Mouse (Mus musculus) hindbrain, embryonic 13.5 days (tissue): ENCODE measurements around the gene Ube2s. TPM values are rescaled to one million over a fixed set of nuclear protein-coding genes. Genes with fewer than 3 reads are reported as not detected.
"Not testable (repeated sequence)": the region's sequence is repeated elsewhere in the genome, so short reads cannot be mapped to it uniquely, and the experiment has no call there.

Experiments used
- ATAC-seq: fragments of 200-750 bp; cut with Nextera tagmentation; 2 replicates; pipeline ENCODE4 v1.8.0; 2017; ENCODE audit warnings: moderate TSS enrichment; ENCODE audit not compliant: low FRiP score
- H3K27ac ChIP-seq: fragments of 300-500 bp; sonication (generic); 2 replicates; pipeline ENCODE4 v1.5.1; 2015; ENCODE audit warnings: inconsistent platforms, mild to moderate bottlenecking, moderate library complexity
- H3K27me3 ChIP-seq: fragments of 300-500 bp; sonication (generic); 2 replicates; pipeline ENCODE4 v1.6.1; 2015; ENCODE audit warnings: mild to moderate bottlenecking, inconsistent platforms
- H3K36me3 ChIP-seq: fragments of 300-500 bp; sonication (generic); 2 replicates; pipeline ENCODE4 v1.6.1; 2015; ENCODE audit warnings: mild to moderate bottlenecking, inconsistent platforms
- H3K4me1 ChIP-seq: fragments of 300-500 bp; sonication (generic); replicated peaks from 2 replicates; pipeline ENCODE4 v1.6.1; 2015; ENCODE audit warnings: inconsistent platforms
- H3K4me2 ChIP-seq: fragments of 300-500 bp; sonication (generic); 2 replicates; pipeline ENCODE4 v1.6.1; 2015; ENCODE audit warnings: inconsistent platforms, mild to moderate bottlenecking, moderate library complexity
- H3K4me3 ChIP-seq: fragments of 300-500 bp; sonication (generic); 2 replicates; pipeline ENCODE4 v1.5.1; 2015; ENCODE audit warnings: mild to moderate bottlenecking, inconsistent platforms
- H3K9ac ChIP-seq: fragments of 300-500 bp; sonication (generic); 2 replicates; pipeline ENCODE4 v1.6.1; 2015; ENCODE audit warnings: mild to moderate bottlenecking, inconsistent platforms
- H3K9me3 ChIP-seq: fragments of 300-500 bp; sonication (generic); 2 replicates; pipeline ENCODE4 v1.6.1; 2016; ENCODE audit warnings: inconsistent platforms
- WGBS: fragments of 180-500 bp; shearing (Covaris S2); methylation state at CpG from one replicate; pipeline ENCODE4 v1.1.7; 2015; 5-methylcytosine and 5-hydroxymethylcytosine counted together
- polyA plus RNA-seq: library from polyadenylated mRNA; unstranded; fragments of >200 nt; fragmentation: Nextera tagmentation; extraction: Ambion mirVana; gene quantifications from 2 replicates; pipeline ENCODE4 v1.2.1, GENCODE M21; 2015

Gene Ube2s
- polyA plus RNA-seq, 1 experiment from 2014 or later: 252 TPM

DNA sequence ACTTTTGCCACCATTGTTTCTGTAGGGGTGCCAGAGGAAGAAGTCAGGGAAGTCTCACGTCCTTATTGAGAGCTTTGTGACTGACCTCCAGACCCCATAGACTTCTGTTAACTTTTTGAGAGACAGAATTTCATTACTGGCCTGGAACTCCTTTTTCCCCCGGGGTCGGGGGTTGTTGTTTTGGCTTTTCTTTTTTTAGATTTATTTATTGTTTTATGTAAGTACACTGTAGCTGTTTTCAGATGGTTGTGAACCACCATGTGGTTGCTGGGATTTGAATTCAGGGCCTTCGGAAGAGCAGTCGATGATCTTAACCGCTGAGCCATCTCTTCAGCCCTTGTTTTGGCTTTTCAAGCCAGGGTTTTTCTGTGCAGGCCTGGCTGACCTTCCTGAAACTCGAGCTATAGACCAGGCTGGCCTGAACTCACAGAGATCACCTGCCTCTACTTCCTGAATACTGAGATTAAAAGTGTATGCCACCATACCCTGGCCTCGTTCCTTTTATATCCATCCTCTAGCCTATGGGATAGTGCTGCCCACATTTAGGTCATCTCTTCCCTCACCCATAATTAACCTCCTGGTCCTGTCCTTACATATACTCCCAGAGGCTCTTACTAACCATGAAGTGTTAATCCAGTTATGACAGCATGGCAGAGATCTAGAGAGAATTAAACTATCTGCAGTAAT lies 858 bp upstream of the Ube2s start:
- WGBS: 25% methylated on average over 8 of the region's 8 CpGs
- peaks cover 32% of the 10 kb centered on the region for H3K4me1 ChIP-seq
- peak overlapping the region; percentile 82 for H3K4me2 ChIP-seq
- peaks cover 17% of the 10 kb centered on the region for H3K36me3 ChIP-seq
- H3K27ac ChIP-seq: peak overlapping the region; percentile 98
- peak overlapping the region; percentile 97 for H3K4me3 ChIP-seq
- peak overlapping the region; percentile 69 for H3K9ac ChIP-seq
- no peaks in the 10 kb centered on the region for H3K9me3 ChIP-seq
- ATAC-seq: no peak
- H3K27me3 ChIP-seq: no peaks in the 10 kb centered on the region

- H3K9ac ChIP-seq: peak overlapping the region; percentile 98
- H3K27me3 ChIP-seq: no peaks in the 10 kb centered on the region
- peaks cover 32% of the 10 kb centered on the region for H3K4me1 ChIP-seq
- peak overlapping the region; percentile 82 for H3K4me2 ChIP-seq
- WGBS: 2% methylated on average over 31 of the region's 36 CpGs
- ATAC-seq: no peak; the same call in 1 of the 2 replicates
- no peaks in the 10 kb centered on the region for H3K9me3 ChIP-seq
- H3K27ac ChIP-seq: peak overlapping the region; percentile 98
- H3K36me3 ChIP-seq: peaks cover 27% of the 10 kb centered on the region
- peak overlapping the region; percentile 97 for H3K4me3 ChIP-seq
Measured at GRCm38 (mm10) chr7:4811842-4812302, 518 bp downstream of the Ube2s start.

DNA sequence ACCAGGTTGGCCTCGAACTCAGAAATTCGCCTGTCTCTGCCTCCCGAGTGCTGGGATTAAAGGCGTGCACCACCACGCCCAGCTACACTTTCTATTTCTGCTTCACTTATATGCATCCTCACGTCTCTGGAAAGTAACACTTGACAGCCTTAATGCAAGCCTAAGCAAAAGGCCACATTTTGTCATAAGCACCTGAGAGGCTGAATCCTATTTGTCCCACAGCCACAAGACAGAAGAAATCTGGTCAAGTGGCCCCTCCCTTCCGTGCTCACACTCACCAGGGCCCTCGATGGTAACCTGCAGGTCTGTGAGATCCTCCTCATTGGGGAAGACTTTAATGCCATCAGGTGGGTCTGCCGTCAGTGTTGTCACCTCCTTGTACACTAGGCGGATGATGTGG lies 1.3 kb downstream of the Ube2s start:
- ATAC-seq, H3K27me3 ChIP-seq, H3K27ac ChIP-seq, H3K9me3 ChIP-seq: not testable (repeated sequence)
- H3K4me1 ChIP-seq: peaks cover 32% of the 10 kb centered on the region
- peak overlapping the region; percentile 82 for H3K4me2 ChIP-seq
- 45% methylated on average over 10 of the region's 10 CpGs for WGBS
- H3K4me3 ChIP-seq: peak overlapping the region; percentile 97
- peaks cover 29% of the 10 kb centered on the region for H3K36me3 ChIP-seq
- H3K9ac ChIP-seq: peak overlapping the region; percentile 98

DNA sequence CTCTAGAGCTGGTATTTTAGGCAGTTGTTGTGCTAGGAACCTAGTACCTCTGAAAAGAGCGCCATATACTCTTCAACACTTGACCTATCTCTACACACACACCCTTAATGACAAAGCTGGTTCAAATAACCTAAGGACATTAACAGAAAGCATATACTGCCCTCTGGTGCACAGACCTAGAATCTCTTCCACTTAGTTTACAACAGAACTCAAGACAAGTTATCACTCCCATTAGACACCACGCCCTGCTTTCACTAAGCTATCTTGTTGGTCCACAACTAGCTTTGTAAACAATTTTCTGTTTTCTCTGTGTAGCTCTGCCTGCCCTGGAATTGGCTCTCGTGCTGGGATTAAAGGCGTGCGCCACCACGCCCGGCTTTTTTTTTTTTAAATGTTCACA lies 5.7 kb downstream of the Ube2s start:
- Histone ChIP-seq H3K9ac (no peak overlapping the region), H3K27me3 (no peaks in the 10 kb centered on the region), H3K4me3 (no peak overlapping the region), H3K36me3 (peaks cover 37% of the 10 kb centered on the region), H3K27ac (no peak overlapping the region), H3K4me1 (peaks cover 26% of the 10 kb centered on the region), H3K4me2 (no peak overlapping the region), H3K9me3 (no peaks in the 10 kb centered on the region)
- ATAC-seq: no peak
- WGBS: 93% methylated on average over 7 of the region's 7 CpGs

- Histone ChIP-seq H3K4me2 (no peak overlapping the region), H3K4me1 (no peaks in the 10 kb centered on the region), H3K4me3 (no peak overlapping the region), H3K9me3 (no peaks in the 10 kb centered on the region), H3K36me3 (peaks cover 23% of the 10 kb centered on the region), H3K27ac (no peak overlapping the region), H3K27me3 (no peaks in the 10 kb centered on the region), H3K9ac (no peak overlapping the region)
- ATAC-seq: no peak
Measured at GRCm38 (mm10) chr7:4802247-4802646, 10.1 kb downstream of the Ube2s start.

- Histone ChIP-seq H3K36me3 (peaks cover 42% of the 10 kb centered on the region), H3K4me3 (no peak overlapping the region), H3K4me2 (no peak overlapping the region), H3K4me1 (peaks cover 14% of the 10 kb centered on the region), H3K27me3 (0 out of 2 replicates have a peak, but pooled peaks cover 2% of the 10 kb centered on the region), H3K27ac (no peak overlapping the region), H3K9me3 (no peaks in the 10 kb centered on the region), H3K9ac (no peak overlapping the region)
- no peak for ATAC-seq
- WGBS: 75% methylated on average over 7 of the region's 7 CpGs
Measured at GRCm38 (mm10) chr7:4795767-4796433, 16.5 kb downstream of the Ube2s start.

- H3K36me3 ChIP-seq: peaks cover 42% of the 10 kb centered on the region
- no peak overlapping the region for H3K4me2 ChIP-seq
- ATAC-seq: no peak
- peaks cover 11% of the 10 kb centered on the region for H3K27me3 ChIP-seq
- 0 out of 2 replicates have a peak overlapping the region, but pooled peaks have one; percentile 1 for H3K4me3 ChIP-seq
- H3K4me1 ChIP-seq: peaks cover 14% of the 10 kb centered on the region
- 93% methylated on average over 3 of the region's 3 CpGs for WGBS
- H3K9ac ChIP-seq: no peak overlapping the region
- no peak overlapping the region for H3K27ac ChIP-seq
- no peaks in the 10 kb centered on the region for H3K9me3 ChIP-seq
Measured at GRCm38 (mm10) chr7:4794631-4795168, 17.7 kb downstream of the Ube2s start.

GRCm38 (mm10) chr7:4793674-4794073 lies 18.7 kb downstream of the Ube2s start:
- peak overlapping the region; percentile 91 for H3K9ac ChIP-seq
- peaks cover 42% of the 10 kb centered on the region for H3K36me3 ChIP-seq
- peaks cover 23% of the 10 kb centered on the region for H3K4me1 ChIP-seq
- peak overlapping the region; percentile 89 for H3K4me2 ChIP-seq
- no peak for ATAC-seq
- H3K4me3 ChIP-seq: peak overlapping the region; percentile 85
- 51% methylated on average over 4 of the region's 4 CpGs for WGBS
- H3K27ac ChIP-seq: peak overlapping the region; percentile 92; the same call in 1 of the 2 replicates
- H3K9me3 ChIP-seq: no peaks in the 10 kb centered on the region
- H3K27me3 ChIP-seq: peaks cover 16% of the 10 kb centered on the region

DNA sequence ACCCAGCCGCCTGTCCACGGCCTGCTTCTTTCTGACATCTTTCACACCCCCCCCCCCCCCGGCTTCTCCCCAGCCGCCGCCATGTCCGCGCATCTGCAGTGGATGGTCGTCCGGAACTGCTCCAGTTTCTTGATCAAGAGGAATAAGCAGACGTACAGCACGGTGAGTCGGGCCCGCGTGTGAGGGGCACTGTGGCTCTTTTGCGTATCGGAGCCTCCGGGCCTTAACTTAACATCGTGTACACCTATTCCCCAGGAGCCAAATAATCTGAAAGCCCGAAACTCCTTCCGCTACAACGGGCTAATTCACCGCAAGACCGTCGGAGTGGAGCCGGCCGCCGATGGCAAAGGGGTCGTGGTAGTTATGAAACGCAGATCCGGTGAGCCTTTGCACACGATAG lies 19.1 kb downstream of the Ube2s start:
- H3K9me3 ChIP-seq, ATAC-seq: not testable (repeated sequence)
- Histone ChIP-seq H3K4me2 (peak overlapping the region; percentile 89), H3K9ac (peak overlapping the region; percentile 91), H3K4me3 (peak overlapping the region; percentile 85), H3K27ac (peak overlapping the region; percentile 92), H3K4me1 (peaks cover 27% of the 10 kb centered on the region), H3K27me3 (peaks cover 19% of the 10 kb centered on the region), H3K36me3 (peaks cover 42% of the 10 kb centered on the region)
- WGBS: under 1% methylated on average over 29 of the region's 31 CpGs

DNA sequence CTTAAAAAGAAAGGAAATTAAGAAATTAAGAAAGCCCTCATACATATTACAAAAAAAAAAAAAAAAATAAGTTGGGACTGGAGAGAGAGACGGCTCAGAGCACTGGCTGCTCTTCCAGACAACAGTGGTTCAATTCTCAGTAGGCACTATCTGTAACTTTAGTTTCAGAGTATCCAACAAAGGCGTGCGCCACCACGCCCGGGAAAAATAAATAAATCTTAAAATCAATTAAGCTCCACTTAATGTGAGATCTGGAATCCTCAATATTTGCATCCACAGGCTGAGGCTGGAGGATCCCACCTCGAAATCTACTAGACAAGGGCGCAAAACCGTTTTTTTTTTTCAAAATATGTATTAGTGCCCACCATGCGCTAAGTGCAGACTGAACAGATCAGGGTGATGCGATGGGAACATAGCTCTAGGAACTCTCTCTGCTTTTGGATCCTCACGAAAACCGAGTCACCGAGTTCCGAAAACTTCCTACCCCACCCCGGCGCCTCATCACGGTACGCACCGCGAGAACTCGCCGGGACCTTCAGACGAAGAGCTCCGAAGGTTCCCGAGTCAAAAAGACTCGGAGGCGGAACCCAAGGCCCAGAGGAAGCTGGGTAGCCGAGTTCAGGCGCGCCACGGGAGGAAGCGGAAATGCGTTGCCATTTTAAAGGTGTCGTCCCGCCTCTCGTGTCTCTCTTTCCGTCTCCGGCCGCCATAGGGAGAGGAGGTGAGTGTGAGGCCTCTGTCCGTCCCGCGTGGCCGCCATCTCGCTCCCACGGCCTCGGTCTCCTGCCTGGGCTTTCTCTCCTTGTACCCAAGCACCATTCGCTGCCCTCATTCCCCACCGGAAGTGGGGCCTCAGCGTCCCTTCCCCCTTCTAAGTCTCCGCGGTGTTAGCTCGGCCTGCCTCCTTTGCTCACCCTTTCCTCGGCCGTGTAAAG lies 19.8 kb downstream of the Ube2s start, which contains the start of gene Rpl28:
TSS of gene Rpl28 (plus strand) at position 597 of the 935 bp plus-strand sequence.
- WGBS: 2% methylated on average over 54 of the region's 54 CpGs

DNA sequence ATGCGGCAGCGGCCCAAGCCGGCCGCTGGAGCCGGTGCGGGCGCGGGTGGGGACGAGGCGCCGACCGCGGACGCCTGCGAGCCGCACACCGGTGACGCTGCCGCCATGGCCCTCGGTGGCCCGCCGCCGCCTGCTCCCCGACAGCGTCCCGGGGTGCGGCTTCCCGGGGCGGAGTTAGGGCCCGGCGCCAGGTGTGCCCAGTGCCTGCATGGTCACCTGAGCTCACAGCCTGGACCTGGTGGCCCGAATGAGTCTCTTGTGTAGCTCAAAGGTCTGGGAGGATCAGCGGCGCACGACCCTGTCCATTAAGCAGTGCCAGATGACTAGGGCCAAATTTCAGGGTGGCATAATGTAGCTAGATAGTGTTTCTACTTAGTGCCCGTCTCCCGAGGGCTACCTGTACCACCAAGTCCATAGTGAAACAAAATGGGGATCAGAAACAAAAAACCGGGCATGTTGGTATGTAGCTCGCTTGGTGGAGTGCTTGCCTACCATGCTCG lies 22.9 kb downstream of the Ube2s start, which contains the start of gene Tmem238:
TSS of gene Tmem238 (minus strand) at position 221 of the 500 bp plus-strand sequence.
- H3K4me3 ChIP-seq: peak within 1 kb of the TSS; percentile 56
- H3K27ac ChIP-seq: peak within 1 kb of the TSS; percentile 55
- ATAC-seq: no peak
- H3K27me3 ChIP-seq: peaks cover 35% of the 10 kb centered on the region
- 11% methylated on average over 37 of the region's 40 CpGs for WGBS
- peaks cover 25% of the 10 kb centered on the region for H3K4me1 ChIP-seq
- peak within 1 kb of the TSS; percentile 84 for H3K4me2 ChIP-seq
- peaks cover 5% of the 10 kb centered on the region for H3K36me3 ChIP-seq
- H3K9me3 ChIP-seq: no peaks in the 10 kb centered on the region
- H3K9ac ChIP-seq: peak within 1 kb of the TSS; percentile 86

More for the DNA sequence above, 19.8 kb downstream of the Ube2s start, which contains the start of gene Rpl28:
- H3K4me2 ChIP-seq: peak within 1 kb of the TSS; percentile 89
- peak within 1 kb of the TSS; percentile 92 for H3K27ac ChIP-seq
- H3K4me1 ChIP-seq: peaks cover 28% of the 10 kb centered on the region
- peak within 1 kb of the TSS; percentile 91 for H3K9ac ChIP-seq
- no peaks in the 10 kb centered on the region for H3K9me3 ChIP-seq
- peaks cover 36% of the 10 kb centered on the region for H3K36me3 ChIP-seq
- peaks cover 24% of the 10 kb centered on the region for H3K27me3 ChIP-seq
- peak within 1 kb of the TSS; percentile 85 for H3K4me3 ChIP-seq
- ATAC-seq: peak; percentile 90
